Mouse (Mus musculus) A20 (cell line): ENCODE measurements around the gene Dpy19l2.
"Not testable (repeated sequence)": the region's sequence is repeated elsewhere in the genome, so short reads cannot be mapped to it uniquely, and the experiment has no call there.

Experiments used
- DNase-seq: peaks from one replicate; pipeline ENCODE4 v3.0.0-alpha.2; 2011; ENCODE audit warnings: low read depth, low spot score

Gene Dpy19l2

DNA sequence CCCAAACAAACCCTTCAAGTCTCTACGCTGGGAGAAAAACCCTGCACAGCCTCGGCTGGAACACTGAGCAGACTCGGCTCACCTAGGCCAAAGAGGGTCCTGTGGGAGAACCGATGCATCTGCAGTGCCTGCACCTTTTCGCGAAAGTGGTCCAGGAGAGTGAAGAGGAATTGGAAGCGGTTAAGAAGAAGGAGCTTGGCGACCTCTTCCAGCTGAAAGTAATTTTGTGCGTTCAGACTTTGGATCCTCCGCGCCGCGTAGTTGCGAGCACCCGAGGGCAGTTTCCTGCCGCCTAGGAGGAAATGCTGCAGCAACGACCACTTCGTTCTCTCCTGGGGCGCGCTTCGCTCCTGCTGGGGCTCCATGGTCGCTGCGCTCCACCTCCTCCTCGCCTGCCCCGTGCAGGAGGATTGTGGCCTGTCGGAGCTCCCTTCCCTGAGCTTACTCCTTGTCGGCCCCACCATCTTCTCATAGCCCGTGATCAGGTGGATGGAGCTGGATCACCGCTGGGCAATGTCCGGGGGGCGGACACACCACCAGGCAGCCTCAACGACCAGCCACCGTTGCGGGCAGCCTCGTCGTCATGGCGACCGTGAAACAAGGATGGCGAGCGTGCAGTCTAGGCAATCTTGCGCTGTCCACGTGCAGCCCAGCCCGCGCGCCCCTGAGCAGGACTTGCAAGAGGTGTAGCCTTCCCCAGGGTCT is at the start of gene Dpy19l2:
Gene Dpy19l2 (minus strand): TSS at position 594 of the 705 bp plus-strand sequence.
- no peak for DNase-seq

DNA sequence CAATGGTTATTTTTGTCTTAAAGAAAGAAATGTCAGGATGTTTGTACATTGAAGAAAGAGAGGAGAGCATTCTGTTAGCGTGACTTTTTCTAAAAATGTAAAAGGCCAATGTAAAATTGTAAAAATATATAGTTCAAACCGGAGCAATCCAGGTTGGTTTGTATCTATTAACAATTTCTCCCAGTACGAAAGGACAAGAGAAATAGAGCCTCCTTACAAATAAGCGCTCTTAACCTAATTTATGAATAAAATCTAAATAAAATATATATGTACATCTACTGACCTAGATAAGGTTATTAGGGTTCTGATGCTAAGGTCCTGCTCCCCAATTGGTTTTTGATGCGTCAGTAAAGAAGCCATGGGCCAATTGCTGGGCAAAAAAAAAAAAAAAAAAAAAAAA is 48.9 kb upstream of the Dpy19l2 start:
- no peak for DNase-seq

DNA sequence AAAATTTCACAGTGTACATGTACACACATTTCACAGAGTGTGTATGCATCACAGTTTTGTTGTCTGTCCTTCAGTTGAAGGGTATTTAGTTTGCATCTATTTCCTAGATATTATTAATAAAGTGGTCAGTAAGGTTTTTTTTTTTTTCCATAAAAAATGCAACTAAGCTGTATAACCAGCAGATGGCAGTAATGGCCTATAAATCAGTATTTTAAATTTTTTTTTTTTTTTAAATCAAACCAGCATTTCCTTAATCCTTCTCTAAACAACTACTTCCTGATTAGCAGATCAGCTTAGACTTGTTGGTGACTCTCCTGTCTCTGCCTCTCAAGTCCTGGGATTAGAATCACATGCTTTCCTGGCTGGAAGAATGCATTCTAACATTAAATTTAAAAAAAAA is 5.2 kb upstream of the Dpy19l2 start:
- peak; percentile 1 for DNase-seq

DNA sequence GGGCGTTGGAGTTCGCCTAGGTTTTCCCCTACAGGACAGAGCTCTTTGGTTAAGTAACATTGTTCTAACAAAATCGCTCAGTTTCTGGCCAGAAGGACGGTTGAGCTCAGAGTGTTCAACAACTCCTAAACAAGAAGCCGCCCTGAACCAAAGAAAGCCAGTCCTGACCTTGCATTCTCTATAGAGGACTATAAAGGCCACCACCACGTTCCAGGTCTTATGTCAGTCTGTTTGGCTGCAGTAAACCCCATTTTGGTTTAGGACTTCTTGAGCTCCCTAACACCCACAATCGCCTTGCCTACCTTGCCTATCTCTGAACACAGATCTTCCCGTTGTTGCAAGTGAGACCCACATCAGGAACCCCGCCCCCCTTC is 299 bp upstream of the Dpy19l2 start:
- DNase-seq: no peak

DNA sequence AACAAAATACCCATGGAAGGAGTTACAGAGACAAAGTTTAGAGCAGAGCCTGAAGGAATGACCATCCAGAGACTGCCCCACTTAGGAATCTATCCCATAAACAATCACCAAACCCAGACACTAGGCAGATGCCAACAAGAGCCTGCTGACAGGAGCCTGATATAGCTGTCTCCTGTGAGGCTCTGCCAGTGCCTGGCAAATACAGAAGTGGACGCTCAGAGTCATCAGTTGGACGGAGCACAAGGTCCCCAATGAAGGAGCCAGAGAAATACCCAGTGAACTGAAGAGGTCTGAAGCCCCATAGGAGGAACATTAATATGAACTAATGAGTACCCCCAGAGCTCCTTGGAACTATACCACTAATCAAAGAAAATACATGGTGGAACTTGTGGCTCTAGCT is 58.8 kb downstream of the Dpy19l2 start:
- DNase-seq: not testable (repeated sequence)

DNA sequence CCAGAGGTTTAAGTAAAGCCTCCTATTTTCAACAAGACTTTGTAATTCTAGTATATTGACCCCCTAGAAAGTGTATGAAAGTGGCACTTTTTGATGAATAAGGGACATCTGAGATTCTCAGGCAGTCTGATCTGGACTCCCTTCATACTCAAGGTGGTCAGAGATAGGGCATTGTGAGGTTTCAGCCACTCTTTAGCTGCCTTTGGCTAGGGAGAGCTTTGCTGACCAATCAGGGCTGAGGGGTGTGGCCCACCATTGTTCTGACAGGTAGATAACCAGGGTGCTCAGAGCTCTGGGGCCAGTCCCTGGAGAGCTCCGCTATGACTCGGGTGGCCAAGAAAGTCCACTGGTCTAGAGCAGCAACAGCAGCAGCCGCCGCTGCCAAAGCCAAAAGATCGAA is 71.2 kb downstream of the Dpy19l2 start, which contains the start of gene Cypt4:
Gene Cypt4 (plus strand): TSS at position 301 of the 400 bp plus-strand sequence.
- DNase-seq: no peak

DNA sequence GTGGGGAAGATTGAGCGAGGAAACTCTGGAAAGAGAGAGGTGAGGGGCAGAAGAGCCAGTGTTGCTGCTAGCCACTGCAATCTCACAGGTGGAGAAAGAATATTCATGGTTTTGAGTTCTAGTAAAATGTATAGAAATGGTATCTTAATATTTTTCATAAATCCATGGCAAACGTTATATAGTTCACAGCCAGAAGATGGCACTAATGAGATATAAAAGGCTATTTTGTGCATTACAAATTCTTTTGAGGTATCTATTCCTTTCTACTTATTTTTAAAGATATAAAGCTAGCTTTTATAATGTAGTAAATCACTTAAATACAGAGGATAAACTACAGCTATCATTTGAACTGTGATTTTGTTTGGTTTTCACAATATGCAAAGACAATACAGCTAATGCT is 157.9 kb downstream of the Dpy19l2 start:
- no peak for DNase-seq

DNA sequence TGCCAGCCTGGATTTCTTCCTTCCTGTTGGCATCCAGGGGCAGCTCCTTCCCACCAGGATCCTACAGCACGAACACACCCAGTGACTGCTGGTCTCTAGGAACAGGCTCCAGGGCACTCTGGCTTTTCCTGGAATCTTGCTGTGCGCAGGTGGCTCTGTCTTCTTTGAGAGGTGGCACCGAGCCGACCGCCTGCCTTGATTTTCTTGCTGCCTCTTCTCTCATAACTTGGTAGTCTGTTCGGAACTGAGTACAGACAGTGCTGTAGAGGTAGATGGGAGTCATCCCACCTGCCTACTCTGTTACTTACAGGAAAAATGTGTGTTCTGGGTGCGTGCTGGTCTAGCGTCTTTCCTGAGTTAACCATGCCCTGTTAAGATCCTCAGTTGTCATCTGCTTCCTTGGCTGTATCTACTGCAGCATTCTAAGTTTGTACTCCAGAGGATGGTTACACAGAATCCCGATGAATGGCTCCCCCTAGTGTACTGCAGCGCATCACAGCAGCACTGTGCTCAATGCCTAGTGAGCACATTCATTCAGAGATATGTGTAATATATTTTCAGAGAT is 179.4 kb downstream of the Dpy19l2 start:
- peak; percentile 21 for DNase-seq

DNA sequence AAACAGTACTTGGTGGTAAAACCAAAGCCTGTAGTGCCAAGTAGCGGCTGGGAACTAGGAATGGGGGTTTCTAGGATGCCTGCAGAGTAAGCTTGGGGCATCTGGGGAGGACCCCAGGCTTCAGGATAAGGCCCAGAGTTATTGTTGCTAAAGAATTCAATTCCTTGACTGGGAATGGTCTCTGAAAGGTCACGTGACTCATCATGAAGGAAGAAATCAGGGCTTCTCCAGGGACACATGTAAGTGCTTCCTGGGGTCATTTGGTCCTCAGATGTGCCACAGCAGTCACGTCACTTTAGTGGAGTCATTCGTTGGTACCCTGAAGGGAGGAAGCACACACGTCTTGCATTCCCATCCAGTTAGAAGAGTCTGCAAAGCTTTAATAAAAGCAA is 182.0 kb downstream of the Dpy19l2 start:
- DNase-seq: no peak

DNA sequence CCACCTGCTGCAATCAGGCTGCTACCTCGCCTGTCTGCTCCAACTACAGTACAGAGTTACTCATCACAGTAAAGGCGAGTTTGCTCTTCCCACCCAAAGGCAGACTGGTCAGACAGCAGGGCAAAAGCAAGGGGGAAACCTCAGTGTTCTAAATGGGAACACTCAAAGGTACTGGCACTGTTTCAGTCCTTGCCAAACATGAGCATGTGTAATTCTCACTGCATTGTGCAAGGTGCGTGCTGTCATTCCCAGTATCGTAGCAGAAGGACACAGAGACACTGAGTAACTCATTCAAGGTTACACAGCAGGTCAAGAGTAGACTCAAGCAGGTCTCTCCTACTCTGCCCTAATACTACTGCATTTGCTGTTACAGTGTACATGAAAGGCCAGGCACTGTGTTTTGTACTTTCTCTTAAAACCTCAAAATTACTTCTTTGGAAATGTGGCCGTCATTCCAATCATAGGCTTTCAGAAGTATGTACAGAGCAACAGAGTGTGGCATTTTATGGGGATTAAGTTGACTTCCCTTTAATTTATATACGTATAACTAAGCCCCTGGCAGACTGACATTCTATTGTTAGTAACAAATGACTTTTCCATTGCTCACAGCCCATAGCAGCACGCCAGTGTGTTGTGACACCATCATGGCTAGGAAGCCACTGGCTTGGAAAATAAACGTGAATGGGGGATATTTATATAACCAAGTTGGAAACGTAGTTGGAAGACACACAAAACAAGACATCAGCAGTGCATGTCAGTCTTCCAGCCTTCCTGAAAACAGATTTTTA is 182.6 kb downstream of the Dpy19l2 start:
- DNase-seq: no peak

DNA sequence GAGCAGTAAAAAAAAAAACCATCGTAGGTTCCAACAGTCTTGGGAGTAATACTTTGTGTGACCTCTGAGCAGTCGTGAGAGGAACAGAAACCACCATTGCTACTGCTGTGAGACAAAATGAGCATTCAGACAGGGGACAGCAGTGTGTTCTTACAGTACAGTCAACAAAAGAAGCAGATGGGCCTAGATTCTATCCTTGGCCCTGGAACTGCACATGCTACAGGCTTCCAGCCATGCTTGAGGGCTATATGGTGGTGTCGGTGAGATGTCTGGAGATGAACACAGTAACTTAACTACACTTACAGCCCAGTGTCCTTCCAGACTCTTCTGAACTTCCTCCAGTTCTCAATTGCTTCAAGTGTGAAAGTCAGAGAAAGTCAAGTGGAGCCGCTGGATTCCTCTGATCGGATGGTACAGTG is 184.0 kb downstream of the Dpy19l2 start:
- DNase-seq: peak; percentile 49

DNA sequence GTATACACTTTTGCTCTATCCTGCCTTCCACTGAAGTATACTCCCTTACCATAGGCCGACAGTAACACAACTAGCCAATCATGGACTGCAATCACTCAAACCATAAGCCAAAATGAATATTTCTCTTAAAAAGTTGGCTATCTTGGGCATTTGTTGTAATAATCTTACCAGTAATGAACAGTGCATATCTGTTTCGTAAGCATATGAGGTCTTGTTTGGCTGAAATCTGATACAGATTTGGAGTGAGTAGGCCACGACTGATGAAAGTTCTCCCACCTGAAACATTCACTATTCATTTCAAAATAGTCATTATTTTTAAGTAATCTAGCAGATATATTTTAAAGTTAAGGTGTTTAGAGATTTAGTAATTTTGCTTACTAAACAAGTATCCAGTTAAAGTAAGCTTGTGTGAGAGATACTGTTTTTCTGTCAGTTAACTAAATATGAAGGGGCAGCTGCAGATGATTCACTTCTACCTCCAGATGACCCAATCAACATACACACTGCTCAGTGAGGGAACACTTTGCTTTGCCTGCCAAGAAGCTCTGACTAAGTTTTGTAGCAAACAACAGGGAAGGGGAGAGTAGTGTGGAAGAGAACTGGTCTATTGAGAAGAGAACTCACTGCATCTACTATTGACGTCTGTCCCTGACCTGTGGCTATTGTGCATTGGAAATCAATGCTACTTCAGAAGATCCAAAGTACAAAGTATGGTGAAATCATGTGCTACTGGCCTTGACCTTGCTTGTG is 184.5 kb downstream of the Dpy19l2 start:
- no peak for DNase-seq

DNA sequence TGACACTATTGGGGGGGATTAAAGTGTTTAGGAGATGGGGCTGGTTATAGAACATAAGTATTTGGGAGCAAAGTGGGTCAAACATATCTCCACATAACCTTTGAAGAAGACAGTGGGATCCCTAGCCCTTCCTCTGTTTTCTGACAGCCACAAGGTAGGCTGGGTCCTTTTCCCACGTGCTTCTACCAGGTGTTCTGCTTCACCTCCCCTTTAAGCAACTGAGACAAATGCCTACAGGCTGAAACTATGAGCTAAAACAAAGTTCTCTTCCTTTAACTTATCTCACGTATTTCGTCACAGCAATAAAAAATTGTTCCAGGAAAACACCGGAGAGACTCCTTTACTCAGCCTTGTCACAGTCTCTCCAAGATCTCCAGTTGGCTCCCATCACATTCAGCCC is 187.2 kb downstream of the Dpy19l2 start:
- DNase-seq: no peak
